Mouse (Mus musculus): Measurements from ENCODE around the gene Yeats4. TPM values are rescaled to one million over a fixed set of nuclear protein-coding genes. Genes with fewer than 3 reads are reported as not detected.
"Not testable (repeated sequence)": the region's sequence is repeated elsewhere in the genome, so short reads cannot be mapped to it uniquely, and the experiment has no call there.

Yeats4 gene
- polyA plus RNA-seq, 1 experiment from 2014 or later: 64.3 TPM

DNA sequence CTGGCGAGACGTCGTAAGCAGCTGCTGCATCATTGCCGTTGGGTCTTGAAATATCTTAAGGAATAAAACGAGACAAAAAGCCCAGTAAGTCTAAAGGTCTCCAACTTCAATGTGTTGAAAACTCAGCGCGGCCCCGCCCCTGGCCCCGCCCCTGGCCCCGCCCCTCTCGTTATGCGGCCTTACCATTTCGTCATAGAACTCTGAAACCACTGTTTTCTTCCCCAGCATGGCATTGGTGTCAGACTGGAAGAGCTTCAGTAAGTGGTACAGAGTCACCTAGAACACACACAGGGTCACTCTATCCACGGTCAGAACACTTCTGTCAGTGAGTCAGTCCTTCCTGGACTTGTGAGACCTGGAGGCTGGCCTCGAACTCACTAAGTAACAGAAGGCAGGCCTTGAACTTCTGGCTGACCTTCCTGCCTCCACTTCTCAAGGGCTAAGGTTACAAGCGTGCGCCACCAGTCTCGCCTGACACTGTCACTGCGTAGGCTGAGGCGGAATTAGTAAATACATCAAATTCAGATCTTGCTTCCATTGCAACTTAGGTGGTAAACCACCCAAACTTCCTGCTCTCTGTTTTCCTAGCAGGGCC is 7.0 kb downstream of the Yeats4 start:
- Histone ChIP-seq H3K9me3 (no peaks in the 10 kb centered on the region), H3K9ac (no peak overlapping the region), H3K36me3 (peaks cover 58% of the 10 kb centered on the region), H3K27me3 (replicated peaks) (no peaks in the 10 kb centered on the region), H3K27ac (no peak overlapping the region), H3K4me1 (no peaks in the 10 kb centered on the region), H3K4me2 (no peak overlapping the region), H3K4me3 (replicated peaks) (no peak overlapping the region)
- 78% methylated on average over 20 of the region's 20 CpGs for WGBS
- ATAC-seq (ENCODE audit: insufficient read depth, low FRiP score, low read depth): no peak

DNA sequence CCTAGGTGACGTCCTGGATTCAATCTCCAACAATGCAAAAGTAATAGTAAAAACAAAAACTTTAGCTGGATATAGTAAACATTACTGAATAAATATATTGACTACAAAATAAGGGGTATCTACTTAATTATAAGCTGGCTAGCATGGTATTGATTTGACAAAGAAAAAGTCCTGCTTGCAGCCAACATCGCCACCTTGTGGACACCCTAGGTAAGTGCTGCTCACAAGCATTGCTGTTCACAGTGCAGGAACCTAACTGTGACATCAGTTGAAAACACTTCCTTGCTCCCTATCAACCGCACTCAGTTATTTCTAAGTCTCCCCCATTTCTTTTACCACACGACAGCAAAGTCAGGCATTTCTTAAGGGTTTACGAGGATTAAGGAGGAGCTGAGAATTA is 7.5 kb downstream of the Yeats4 start:
- H3K9me3 ChIP-seq: no peaks in the 10 kb centered on the region
- no peak overlapping the region for H3K4me2 ChIP-seq
- H3K4me3 ChIP-seq (replicated peaks): no peak overlapping the region
- H3K9ac ChIP-seq: no peak overlapping the region
- H3K27ac ChIP-seq: no peak overlapping the region
- 71% methylated on average over 5 of the region's 5 CpGs for WGBS
- H3K4me1 ChIP-seq: no peaks in the 10 kb centered on the region
- no peaks in the 10 kb centered on the region for H3K27me3 ChIP-seq (replicated peaks)
- peaks cover 54% of the 10 kb centered on the region for H3K36me3 ChIP-seq
- ATAC-seq (ENCODE audit: insufficient read depth, low FRiP score, low read depth): no peak

DNA sequence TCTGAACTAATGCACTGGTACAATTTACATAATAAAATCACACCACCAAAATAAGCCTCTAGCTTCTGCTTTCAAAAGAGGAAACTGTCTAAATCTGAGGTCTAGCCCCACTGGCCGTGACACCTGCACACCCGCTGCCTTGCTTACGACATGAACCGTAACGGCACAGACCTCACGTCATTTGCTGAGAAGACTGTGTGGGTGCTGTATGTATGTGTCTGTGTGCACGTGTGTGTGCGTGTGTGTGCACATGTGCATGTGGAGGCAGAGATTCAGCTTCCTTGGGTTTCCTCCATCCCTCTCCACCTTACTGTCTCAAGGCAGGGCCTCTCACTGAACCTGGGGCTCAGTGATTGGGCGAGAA is 8.2 kb downstream of the Yeats4 start:
- Histone ChIP-seq H3K27ac (no peak overlapping the region), H3K36me3 (peaks cover 47% of the 10 kb centered on the region), H3K9ac (no peak overlapping the region), H3K4me2 (no peak overlapping the region), H3K27me3 (replicated peaks) (no peaks in the 10 kb centered on the region), H3K9me3 (no peaks in the 10 kb centered on the region), H3K4me3 (replicated peaks) (no peak overlapping the region), H3K4me1 (no peaks in the 10 kb centered on the region)
- ATAC-seq (ENCODE audit: insufficient read depth, low FRiP score, low read depth): no peak
- 89% methylated on average over 9 of the region's 9 CpGs for WGBS

DNA sequence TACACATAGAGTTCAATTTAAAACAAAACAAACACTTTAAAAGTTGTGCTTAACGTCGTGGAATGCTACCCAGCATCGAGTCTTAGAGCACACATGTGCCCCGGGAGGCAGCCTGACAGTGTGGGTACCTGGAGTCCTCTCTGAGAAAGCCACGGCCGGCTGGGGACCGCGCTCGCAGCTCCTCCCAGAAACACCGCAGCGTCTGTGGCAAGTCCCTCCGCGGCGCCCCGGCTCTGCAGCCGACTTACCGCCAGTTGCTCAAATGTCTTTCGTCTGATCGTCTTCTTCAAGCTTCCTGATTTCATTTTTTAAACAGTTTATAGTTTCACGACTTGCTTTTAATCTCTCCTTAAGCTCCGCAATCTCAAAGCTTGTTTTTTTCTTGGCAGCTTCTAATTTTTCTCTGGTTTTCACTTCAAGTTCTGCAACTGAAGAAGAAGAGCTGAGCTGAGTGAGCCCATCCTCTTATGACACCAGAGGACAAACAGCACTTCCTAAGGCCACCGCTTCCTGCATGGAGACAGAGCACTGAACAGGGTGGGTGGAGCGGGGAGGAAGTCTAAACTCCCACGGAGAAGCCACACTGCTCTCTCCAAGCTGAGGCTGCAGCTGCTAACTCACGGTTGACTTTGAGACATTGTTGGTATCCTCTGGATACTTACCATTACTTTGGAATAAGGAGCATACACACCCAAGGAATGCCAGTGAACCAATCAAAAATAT is 8.7 kb downstream of the Yeats4 start:
- Histone ChIP-seq H3K27me3 (replicated peaks) (no peaks in the 10 kb centered on the region), H3K9me3 (no peaks in the 10 kb centered on the region), H3K36me3 (peaks cover 42% of the 10 kb centered on the region), H3K4me3 (replicated peaks) (no peak overlapping the region), H3K9ac (no peak overlapping the region), H3K4me1 (no peaks in the 10 kb centered on the region), H3K27ac (no peak overlapping the region), H3K4me2 (no peak overlapping the region)
- ATAC-seq (ENCODE audit: insufficient read depth, low FRiP score, low read depth): no peak
- WGBS: 84% methylated on average over 25 of the region's 25 CpGs

DNA sequence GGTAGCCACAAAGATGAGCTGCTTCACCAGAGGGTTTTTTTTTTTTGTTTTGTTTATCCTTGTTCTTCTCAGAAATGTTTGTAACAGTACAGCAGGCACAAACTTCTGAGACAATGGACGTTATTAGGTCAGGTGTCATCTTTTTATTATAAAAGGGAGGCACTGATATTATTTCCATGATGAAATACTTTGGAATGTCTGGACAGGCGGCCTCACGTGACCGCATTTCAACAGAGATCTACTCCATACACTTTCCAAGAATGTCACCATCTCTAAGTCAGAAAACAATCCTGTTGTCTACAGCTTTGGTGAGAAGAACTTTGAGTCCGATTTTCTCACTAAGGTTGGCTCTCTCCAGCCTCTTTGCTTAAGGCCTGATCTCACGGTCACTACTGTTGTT is 13.3 kb downstream of the Yeats4 start:
- Histone ChIP-seq H3K4me2 (no peak overlapping the region), H3K27ac (no peak overlapping the region), H3K27me3 (replicated peaks) (no peaks in the 10 kb centered on the region), H3K4me3 (replicated peaks) (no peak overlapping the region), H3K4me1 (0 out of 2 replicates have a peak, but pooled peaks cover 3% of the 10 kb centered on the region), H3K9me3 (no peaks in the 10 kb centered on the region), H3K9ac (no peak overlapping the region), H3K36me3 (peaks cover 12% of the 10 kb centered on the region; the same call in 1 of the 2 replicates)
- 88% methylated on average over 6 of the region's 6 CpGs for WGBS
- ATAC-seq (ENCODE audit: insufficient read depth, low FRiP score, low read depth): no peak

DNA sequence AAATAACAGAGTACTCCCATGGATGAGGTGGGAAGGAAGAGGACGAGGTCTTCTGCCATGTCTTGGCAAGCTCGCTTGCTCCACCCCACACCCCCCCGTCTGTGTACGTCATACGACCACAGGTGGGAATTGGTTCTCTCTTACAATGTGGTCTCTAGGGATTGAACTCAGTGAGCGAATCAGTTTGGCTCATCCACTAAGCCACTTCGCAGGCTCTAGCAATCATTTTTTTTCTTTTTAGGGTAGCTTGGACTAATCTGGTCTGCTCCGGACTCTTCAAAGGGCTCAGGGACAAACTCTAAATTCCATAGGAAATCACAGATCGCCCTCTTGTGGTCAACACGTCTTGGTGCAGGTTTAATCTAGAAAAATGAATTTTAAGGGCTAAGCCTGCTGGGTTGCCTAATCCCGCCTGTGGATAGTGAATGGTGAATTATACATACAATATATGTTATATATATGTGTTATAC is 14.8 kb downstream of the Yeats4 start:
- Histone ChIP-seq H3K36me3 (0 out of 2 replicates have a peak, but pooled peaks cover under 1% of the 10 kb centered on the region), H3K27me3 (replicated peaks) (no peaks in the 10 kb centered on the region), H3K4me1 (0 out of 2 replicates have a peak, but pooled peaks cover 3% of the 10 kb centered on the region), H3K4me2 (peak overlapping the region; percentile 52), H3K9me3 (no peaks in the 10 kb centered on the region), H3K9ac (no peak overlapping the region), H3K27ac (no peak overlapping the region), H3K4me3 (replicated peaks) (peak overlapping the region; percentile 37)
- peak; percentile 70; the same call in 1 of the 2 replicates for ATAC-seq (ENCODE audit: insufficient read depth, low FRiP score, low read depth)
- 14% methylated on average over 11 of the region's 11 CpGs for WGBS

DNA sequence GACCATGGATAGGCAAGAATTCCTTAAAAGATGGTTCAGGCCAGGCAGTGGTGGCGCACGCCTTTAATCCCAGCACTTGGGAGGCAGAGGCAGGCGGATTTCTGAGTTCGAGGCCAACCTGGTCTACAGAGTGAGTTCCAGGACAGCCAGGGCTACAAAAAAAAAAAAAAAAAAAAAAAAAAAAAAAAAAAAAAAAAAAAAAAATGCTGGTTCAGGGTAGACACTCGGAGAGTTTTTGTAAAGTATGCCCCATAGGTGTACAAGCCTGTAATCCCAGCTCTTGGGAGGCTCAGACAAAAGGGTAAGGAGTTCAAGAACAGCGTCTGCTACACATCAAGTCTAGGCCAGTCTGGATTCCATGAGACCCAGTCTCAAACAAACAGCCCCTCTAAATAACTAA is 15.5 kb downstream of the Yeats4 start:
- not testable (repeated sequence) for H3K27me3 ChIP-seq (replicated peaks); H3K4me2 ChIP-seq; H3K4me1 ChIP-seq; H3K36me3 ChIP-seq; H3K9ac ChIP-seq; H3K9me3 ChIP-seq; ATAC-seq (ENCODE audit: insufficient read depth, low FRiP score, low read depth); H3K4me3 ChIP-seq (replicated peaks); H3K27ac ChIP-seq
- WGBS: 83% methylated on average over 6 of the region's 6 CpGs

DNA sequence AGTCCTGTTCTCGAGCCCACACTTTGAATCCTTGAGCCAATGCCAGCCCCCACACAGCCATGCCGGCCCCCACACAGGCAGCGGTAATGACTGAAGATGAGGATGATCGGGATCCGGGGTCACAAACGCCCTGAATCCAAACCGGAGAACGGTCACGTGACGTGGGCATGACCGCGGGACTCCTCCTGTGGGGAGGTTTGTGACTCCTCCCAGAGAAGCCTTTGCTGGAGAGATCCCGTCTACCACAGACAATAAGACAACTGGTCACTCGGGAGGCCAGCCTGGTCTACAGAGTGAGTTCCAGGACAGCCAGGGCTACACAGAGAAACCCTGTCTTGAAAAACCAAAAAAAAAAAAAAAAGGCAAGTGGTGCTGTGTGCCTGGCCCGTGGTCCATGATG is 16.1 kb downstream of the Yeats4 start:
- Histone ChIP-seq H3K4me1 (peaks cover 8% of the 10 kb centered on the region; the same call in 1 of the 2 replicates), H3K4me3 (replicated peaks) (no peak overlapping the region), H3K9ac (no peak overlapping the region), H3K4me2 (no peak overlapping the region), H3K36me3 (no peaks in the 10 kb centered on the region), H3K9me3 (no peaks in the 10 kb centered on the region), H3K27me3 (replicated peaks) (no peaks in the 10 kb centered on the region), H3K27ac (no peak overlapping the region)
- ATAC-seq (ENCODE audit: insufficient read depth, low FRiP score, low read depth): no peak
- WGBS: 80% methylated on average over 15 of the region's 15 CpGs

DNA sequence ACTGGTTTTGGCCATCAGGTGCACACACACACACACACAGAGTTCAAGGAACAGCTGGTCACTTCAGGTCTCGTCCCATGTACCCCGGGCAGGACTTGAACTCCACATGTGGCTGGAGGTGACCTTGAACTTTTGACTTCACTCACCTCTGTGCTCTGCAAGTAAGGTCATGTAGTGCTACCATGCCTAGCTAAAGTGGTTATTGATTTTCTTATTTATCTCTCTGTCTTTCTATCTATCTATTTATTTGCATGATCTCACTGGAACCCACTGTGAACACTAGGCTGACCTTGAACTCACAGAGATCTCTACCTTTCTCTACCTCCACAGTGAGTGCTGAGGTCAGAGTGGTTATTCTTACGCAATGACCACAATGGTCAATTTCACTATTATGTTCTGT is 18.2 kb downstream of the Yeats4 start:
- Histone ChIP-seq H3K4me1 (peaks cover 12% of the 10 kb centered on the region; the same call in 1 of the 2 replicates), H3K9me3 (no peaks in the 10 kb centered on the region), H3K9ac (no peak overlapping the region), H3K4me3 (replicated peaks) (no peak overlapping the region), H3K27ac (no peak overlapping the region), H3K27me3 (replicated peaks) (no peaks in the 10 kb centered on the region), H3K4me2 (no peak overlapping the region), H3K36me3 (no peaks in the 10 kb centered on the region)
- no peak for ATAC-seq (ENCODE audit: insufficient read depth, low FRiP score, low read depth)
- 91% methylated on average over 3 of the region's 3 CpGs for WGBS

DNA sequence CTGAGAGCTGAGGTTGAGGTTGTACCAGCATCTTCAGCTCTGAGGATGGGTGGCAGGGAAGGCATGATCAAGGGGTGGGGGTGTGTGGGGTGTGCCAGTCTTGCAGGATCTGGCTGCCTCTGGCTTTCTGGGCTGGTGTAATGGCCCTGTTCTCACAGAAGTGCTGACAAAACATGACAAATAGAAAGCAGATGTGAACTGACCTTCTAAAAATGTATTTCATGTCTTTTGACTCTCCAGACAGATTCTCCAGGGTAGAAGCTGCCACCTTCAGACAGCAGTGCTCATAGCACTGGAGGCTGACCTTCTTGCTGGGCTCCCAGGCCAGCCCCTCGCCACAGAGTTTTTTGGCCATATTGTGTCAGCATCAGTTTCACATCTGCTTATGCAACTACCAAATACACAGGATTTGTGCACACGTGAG is 20.7 kb downstream of the Yeats4 start:
- no peak overlapping the region for H3K4me2 ChIP-seq
- H3K4me3 ChIP-seq (replicated peaks): no peak overlapping the region
- H3K9me3 ChIP-seq: no peaks in the 10 kb centered on the region
- no peak overlapping the region for H3K9ac ChIP-seq
- peaks cover 9% of the 10 kb centered on the region; the same call in 1 of the 2 replicates for H3K4me1 ChIP-seq
- no peaks in the 10 kb centered on the region for H3K36me3 ChIP-seq
- no peaks in the 10 kb centered on the region for H3K27me3 ChIP-seq (replicated peaks)
- 49% methylated on average over 2 of the region's 2 CpGs for WGBS
- no peak for ATAC-seq (ENCODE audit: insufficient read depth, low FRiP score, low read depth)
- H3K27ac ChIP-seq: no peak overlapping the region

DNA sequence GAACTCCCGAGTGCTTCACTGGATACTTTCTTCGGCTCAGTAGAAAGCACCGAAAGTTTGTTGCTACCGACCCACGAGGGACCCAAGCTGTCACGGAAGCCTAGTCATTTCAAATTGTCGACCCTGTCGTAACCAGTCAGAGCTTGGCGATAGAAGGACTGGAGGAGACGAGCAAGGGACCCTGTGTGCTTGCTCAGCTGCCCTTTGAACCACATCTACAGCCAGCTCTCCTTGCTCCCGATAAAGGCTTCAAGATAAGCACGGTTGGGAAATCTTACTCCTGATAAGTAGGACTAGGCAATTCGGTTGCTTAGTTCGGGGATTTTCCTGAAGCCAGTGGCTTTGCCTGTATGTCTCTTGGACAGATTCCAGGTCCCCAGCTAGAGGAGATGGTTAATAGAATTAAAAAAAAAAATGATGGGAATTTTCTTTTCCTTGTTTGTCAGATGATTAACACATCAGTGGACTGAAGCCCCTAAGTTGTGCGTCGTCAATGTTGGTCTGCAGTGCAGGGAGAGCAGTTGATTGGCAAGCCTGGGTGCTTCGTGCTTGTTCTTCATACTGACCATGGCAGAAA is 21.2 kb downstream of the Yeats4 start:
- no peaks in the 10 kb centered on the region for H3K27me3 ChIP-seq (replicated peaks)

DNA sequence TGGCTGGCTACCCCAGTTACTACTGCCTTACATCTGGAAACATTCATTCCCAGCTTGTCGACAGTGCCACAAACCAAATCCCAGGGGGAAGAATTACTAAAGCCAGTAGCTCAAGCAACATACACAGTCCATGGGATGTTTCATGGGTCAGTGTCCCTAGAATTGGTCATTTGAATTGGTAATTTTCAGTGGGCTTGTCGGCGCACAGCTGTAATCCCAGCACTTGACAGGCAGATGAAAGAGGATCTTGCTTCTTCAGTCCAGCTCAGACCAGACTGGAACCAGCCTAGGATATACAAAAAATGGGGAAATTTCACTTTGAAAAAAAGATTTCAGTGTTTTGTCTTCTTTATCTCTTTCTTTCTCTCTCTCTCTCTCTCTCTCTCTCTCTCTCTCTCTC is 24.6 kb downstream of the Yeats4 start:
- no peak for ATAC-seq (ENCODE audit: insufficient read depth, low FRiP score, low read depth)
- no peak overlapping the region for H3K27ac ChIP-seq
- no peak overlapping the region for H3K4me3 ChIP-seq (replicated peaks)
- no peaks in the 10 kb centered on the region for H3K9me3 ChIP-seq
- H3K4me2 ChIP-seq: no peak overlapping the region
- H3K27me3 ChIP-seq (replicated peaks): no peaks in the 10 kb centered on the region
- H3K36me3 ChIP-seq: no peaks in the 10 kb centered on the region
- no peak overlapping the region for H3K9ac ChIP-seq
- 78% methylated on average over 3 of the region's 3 CpGs for WGBS
- H3K4me1 ChIP-seq: peaks cover 9% of the 10 kb centered on the region; the same call in 1 of the 2 replicates

More for the DNA sequence above, 21.2 kb downstream of the Yeats4 start:
- 0 out of 2 replicates have a peak overlapping the region, but pooled peaks have one; percentile 9 for H3K4me2 ChIP-seq
- 45% methylated on average over 17 of the region's 17 CpGs for WGBS
- H3K9ac ChIP-seq: no peak overlapping the region
- H3K36me3 ChIP-seq: no peaks in the 10 kb centered on the region
- no peak overlapping the region for H3K4me3 ChIP-seq (replicated peaks)
- peak; percentile 43; the same call in 1 of the 2 replicates for ATAC-seq (ENCODE audit: insufficient read depth, low FRiP score, low read depth)
- peaks cover 9% of the 10 kb centered on the region; the same call in 1 of the 2 replicates for H3K4me1 ChIP-seq
- no peaks in the 10 kb centered on the region for H3K9me3 ChIP-seq
- H3K27ac ChIP-seq: no peak overlapping the region

Measured in stomach, embryonic 15.5 days (tissue).